In genomic region chr10:53468293-53468545, GRCm38 (mm10) we compare ENCODE assay signal across 23 mouse cellular contexts.
DNase-seq lines count a peak whose midpoint lies in the region; TF ChIP-seq lines count a peak whose summit lies in the region.
"Had no signal": no experiment of that assay in that cellular context is flagged by ENCODE, and none has a peak within 500 bp of the region (broad histone marks: within the 10 kb centered on the region; RNA-seq: fewer than 3 reads in every experiment).

No protein-coding gene starts in this region.

- no peaks in the 10 kb centered on the region for H3K27me3 ChIP-seq in heart, adult 2 months (ENCODE audit: control insufficient read depth, insufficient read depth, low read length)
- H3K27me3 ChIP-seq: embryonic facial prominence, embryonic 13.5 days; forebrain, embryonic 12.5 days; forebrain, embryonic 15.5 days; heart, embryonic 13.5 days had no signal

- no peak for TF ChIP-seq CTCF in heart, adult 2 months (IDR thresholded peaks at IDR 0.05)
- no peak for TF ChIP-seq CTCF in lung, adult 2 months (IDR thresholded peaks at IDR 0.05; ENCODE audit: insufficient read depth, low read length)

- peaks cover 27% of the 10 kb centered on the region for H3K36me3 ChIP-seq in heart, adult 2 months (ENCODE audit: control insufficient read depth, insufficient read depth, low read length)
- H3K36me3 ChIP-seq: embryonic facial prominence, embryonic 10.5 days; embryonic facial prominence, embryonic 13.5 days; forebrain, embryonic 12.5 days; forebrain, embryonic 15.5 days; heart, embryonic 13.5 days had no signal

- WGBS in heart, adult 2 months = 41% methylated on average over 3 of the region's 3 CpGs
- 50% methylated on average over 3 of the region's 3 CpGs for WGBS in lung, adult 2 months

- DNase-seq in heart, adult 2 months = no peak
- no peak for DNase-seq in heart, postnatal 14 days
- peak; percentile 9 to 54 for DNase-seq in lung, adult 18-20 months
- no peak for DNase-seq in lung, postnatal 14 days
- DNase-seq in lung, postnatal 36 days = peak; percentile 65
- DNase-seq in lung, adult 2 months = no peak
- DNase-seq: adrenal gland, adult 2 months; adrenal gland, postnatal 14 days; cerebellum, adult 11-12 months; cerebellum, adult 8-10 months; cerebellum, postnatal 10 days; cerebellum, postnatal 36 days; embryo, embryonic 11 days; gastrocnemius, postnatal 10 days; gastrocnemius, postnatal 36 days had no signal

- peak overlapping the region; percentile 89 for H3K27ac ChIP-seq in heart, adult 2 months
- H3K27ac ChIP-seq: embryonic facial prominence, embryonic 10.5 days; embryonic facial prominence, embryonic 13.5 days; forebrain, embryonic 12.5 days; forebrain, embryonic 15.5 days; hindbrain, embryonic 14.5 days; hindbrain, postnatal 0 days had no signal

- TF ChIP-seq POLR2A in heart, adult 2 months (IDR thresholded peaks at IDR 0.05; ENCODE audit: insufficient read depth, low read depth, low read length) = no peak
- TF ChIP-seq POLR2A in lung, adult 2 months (IDR thresholded peaks at IDR 0.05; ENCODE audit: borderline replicate concordance, extremely low read depth, low read depth, low read length) = no peak

- intact Hi-C loops in heart, adult 2 months (cut with DNase I) = loop anchor here (1.0 kb wide), 1 partner anchor 30 kb away; no protein-coding TSS in a partner anchor
- intact Hi-C loops in heart, postnatal 14 days (cut with DNase I) = loop anchor here (2.0 kb wide), 1 partner anchor 39 kb away; no protein-coding TSS in a partner anchor

- H3K79me2 ChIP-seq in heart, adult 2 months (replicated peaks; ENCODE audit: control insufficient read depth, insufficient read depth, low read length) = no peaks in the 10 kb centered on the region

- peaks cover 40% of the 10 kb centered on the region for H3K4me1 ChIP-seq in heart, adult 2 months (ENCODE audit: control insufficient read depth, insufficient read depth, low read length)
- H3K4me1 ChIP-seq in lung, adult 2 months (ENCODE audit: control insufficient read depth, insufficient read depth, low read length) = peaks cover 36% of the 10 kb centered on the region

- no peak overlapping the region for H3K4me3 ChIP-seq in heart, adult 2 months
- no peak overlapping the region for H3K4me3 ChIP-seq in lung, adult 2 months (replicated peaks; ENCODE audit: extremely low read depth, low read depth, low read length)
- H3K4me3 ChIP-seq: embryonic facial prominence, embryonic 10.5 days; embryonic facial prominence, embryonic 13.5 days; erythroblast, embryonic 14.5 days; forebrain, embryonic 12.5 days; forebrain, embryonic 15.5 days; heart, embryonic 13.5 days had no signal

- H3K9ac ChIP-seq in heart, adult 2 months (ENCODE audit: low read depth, low read length) = no peak overlapping the region
- H3K9ac ChIP-seq: embryonic facial prominence, embryonic 13.5 days; forebrain, embryonic 12.5 days; forebrain, embryonic 15.5 days; heart, embryonic 13.5 days; hindbrain, embryonic 14.5 days had no signal

- TF ChIP-seq EP300 in heart, adult 2 months (IDR thresholded peaks at IDR 0.05; ENCODE audit: insufficient read depth, low read depth, low read length) = no peak

Comparison
In these comparisons a context has a peak if more than half of its experiments do, and no peak if none do; other contexts are left out.
1. DNase-seq: peak in lung, adult 18-20 months (2 of 2) and lung, postnatal 36 days (single experiment); none in heart, adult 2 months (0 of 2), heart, postnatal 14 days (0 of 2), lung, postnatal 14 days (single experiment) and lung, adult 2 months (single experiment).